Mouse (Mus musculus): Measurements from ENCODE around the gene Slc9a9. TPM values are rescaled to one million over a fixed set of nuclear protein-coding genes. Genes with fewer than 3 reads are reported as not detected.

Gene Slc9a9
- total RNA-seq, 2 experiments from 2014 or later = 2.2 to 2.8 TPM

DNA sequence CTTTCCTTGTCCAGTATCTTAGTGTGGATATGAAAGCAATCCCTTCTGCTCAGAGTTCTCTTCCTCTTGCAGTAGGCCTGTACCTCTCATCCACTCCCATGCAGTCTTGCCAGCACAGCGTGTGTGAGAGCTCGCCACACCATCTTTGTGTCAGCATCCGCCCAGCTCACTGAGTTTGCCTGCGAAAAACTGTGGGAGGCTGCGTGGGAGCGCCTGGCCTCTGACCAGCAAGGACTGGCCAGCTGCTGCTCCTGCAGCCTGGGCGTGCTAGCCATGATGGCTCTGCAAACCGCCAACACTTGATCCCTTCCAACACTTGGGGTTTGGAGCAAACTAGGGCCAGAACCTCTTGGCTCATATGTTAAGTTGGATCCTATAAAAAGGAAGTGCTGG is 11.4 kb downstream of the Slc9a9 start:
- intact Hi-C loops (cut with DNase I) = no loop called here

DNA sequence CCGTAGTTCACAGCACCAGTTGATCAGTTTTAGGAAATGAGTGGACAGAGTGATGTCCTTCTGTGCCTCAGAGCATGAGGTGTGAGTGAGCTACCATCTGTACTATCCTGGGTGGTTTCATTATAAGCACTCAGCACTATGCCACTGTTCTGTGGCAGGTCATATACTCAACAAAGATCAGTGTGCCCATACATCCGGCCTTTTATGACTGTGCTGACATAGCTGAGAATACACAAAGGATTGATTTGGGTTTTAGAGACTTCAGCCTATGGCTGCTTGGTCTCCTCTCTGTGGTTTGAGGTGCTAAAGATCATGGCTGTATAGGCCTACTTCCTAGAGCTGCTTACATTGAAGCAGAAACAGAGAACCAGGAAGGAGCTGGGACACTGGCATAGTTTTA is 12.6 kb downstream of the Slc9a9 start:
- intact Hi-C loops (cut with DNase I) = no loop called here

More for the DNA sequence above, 11.4 kb downstream of the Slc9a9 start:
- DNase-seq = peak; percentile 46 to 56

DNA sequence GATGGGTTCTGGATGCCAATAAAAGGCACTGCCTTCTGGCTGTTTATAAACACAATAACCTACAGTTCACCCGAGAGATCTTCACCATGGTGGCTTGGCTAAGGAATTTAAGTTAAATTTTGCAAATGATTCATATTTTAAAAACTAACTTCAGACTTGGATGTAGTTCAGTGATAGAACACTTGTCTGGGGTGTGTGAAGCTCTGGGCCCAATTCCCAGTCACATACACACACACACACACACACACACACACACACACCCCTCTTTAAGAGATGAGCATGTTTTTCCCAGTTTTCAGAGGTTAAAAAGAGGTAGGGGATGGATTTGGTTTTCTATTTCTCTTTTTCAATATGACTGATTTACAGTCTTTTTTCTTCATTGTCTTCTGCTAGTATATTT is 15.9 kb downstream of the Slc9a9 start:
- no peak for DNase-seq
- intact Hi-C loops (cut with DNase I) = no loop called here

More for the DNA sequence above, 12.6 kb downstream of the Slc9a9 start:
- DNase-seq = no peak

DNA sequence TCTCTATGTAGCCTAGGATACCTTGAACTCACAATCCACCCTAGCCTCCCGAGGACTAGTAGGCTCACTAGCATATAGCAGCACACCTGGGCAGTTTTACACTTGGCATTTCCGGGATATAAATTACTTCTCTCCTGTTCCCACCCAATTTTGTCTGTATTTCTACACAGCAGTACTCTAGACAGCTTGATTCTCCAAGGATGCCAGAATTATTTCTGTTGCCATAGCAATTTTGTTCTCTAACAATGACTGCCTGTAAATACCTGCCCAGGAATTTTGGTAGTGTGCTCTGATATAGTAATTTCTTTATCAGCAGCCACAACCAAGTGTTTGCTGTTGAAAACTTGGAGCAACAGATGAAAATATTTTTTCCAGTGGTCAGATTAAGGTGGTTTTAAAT is 16.7 kb downstream of the Slc9a9 start:
- intact Hi-C loops (cut with DNase I) = no loop called here
- DNase-seq = no peak

DNA sequence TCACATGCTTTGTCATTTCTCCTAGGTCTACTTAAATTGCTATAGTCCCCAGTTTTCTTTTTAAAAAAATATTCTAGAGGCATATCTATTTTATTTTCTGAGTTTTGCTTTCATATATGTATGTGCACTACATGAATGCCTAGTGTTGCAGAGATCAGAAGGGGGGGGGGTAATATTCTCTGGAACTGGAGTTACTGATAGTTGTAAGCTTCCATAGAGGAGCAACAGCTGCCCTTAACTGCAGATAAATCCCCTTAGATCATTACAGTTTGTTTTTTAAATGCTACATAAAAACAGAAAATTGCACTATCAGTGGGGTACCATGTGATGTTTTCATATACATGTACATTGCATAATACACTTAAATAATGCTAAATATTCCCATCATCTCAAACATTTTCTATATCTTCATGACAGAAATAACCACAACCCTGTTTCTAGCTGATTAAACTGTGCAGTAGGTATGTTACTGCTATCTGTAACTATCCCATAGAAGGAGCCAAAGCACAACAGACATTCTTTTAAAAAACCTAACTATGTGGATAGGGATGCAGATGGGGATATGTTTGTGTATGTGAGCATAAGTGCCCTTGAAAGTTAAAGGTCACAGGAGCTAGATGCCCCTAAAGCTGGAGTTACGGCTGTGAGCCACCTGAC is 17.6 kb downstream of the Slc9a9 start:
- intact Hi-C loops (cut with DNase I) = no loop called here
- DNase-seq = no peak

- intact Hi-C loops (cut with DNase I) = no loop called here
- no peak for DNase-seq
Observed at GRCm38 (mm10) chr9:94691311-94692087, 21.8 kb downstream of the Slc9a9 start.

DNA sequence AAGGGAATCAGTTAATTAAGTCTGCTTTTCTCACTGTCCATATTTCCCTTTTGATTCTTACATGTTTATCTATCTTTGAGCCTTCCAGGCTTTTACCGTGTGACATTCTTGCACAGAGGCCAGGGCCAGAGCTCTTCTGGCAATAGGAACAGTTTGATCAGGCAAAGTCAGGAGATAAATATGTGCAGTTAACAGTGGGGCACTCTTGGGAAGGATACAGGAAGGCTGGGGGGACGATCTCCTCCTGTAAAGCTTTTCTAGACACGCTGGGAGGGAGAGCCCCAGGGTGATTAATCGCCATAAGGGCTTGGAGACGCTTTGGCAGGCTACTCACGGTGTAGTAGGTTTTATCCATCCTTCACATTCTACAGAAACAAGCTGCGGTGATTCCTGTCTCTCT is 22.4 kb downstream of the Slc9a9 start:
- intact Hi-C loops (cut with DNase I) = no loop called here
- peak in 1 of 2 experiments; percentile 24 for DNase-seq

GRCm38 (mm10) chr9:94694243-94694642 is 24.5 kb downstream of the Slc9a9 start:
- DNase-seq = no peak
- intact Hi-C loops (cut with DNase I) = no loop called here

GRCm38 (mm10) chr9:94694983-94695382 is 25.3 kb downstream of the Slc9a9 start:
- intact Hi-C loops (cut with DNase I) = no loop called here
- DNase-seq = no peak

DNA sequence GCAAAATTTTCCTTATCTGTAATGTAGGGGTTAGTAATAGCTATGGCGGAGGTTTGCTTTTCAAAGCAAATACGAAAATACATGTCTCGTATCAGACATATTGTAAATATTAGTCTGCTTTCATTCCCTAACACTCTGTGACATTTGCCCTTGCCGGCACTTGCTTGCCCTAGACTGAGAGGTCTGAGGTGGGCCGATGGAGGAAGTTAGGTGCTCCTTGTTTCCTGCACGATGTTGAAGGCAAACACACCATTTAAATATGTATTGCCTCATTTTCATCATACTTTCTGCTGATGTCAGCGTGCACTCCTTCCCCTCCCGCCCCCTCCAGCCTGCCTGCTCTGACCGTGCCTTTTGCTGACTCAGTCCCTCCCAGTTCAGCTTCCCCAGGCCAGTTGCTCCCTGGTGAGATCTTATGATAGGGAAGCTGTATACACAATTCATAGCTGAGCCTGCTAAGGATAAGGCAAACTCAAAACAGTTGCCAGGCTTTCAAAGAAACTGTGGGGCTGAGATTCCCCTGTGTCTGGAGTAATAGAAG is 26.9 kb downstream of the Slc9a9 start:
- intact Hi-C loops (cut with DNase I) = no loop called here
- no peak for DNase-seq

GRCm38 (mm10) chr9:94698175-94698574 is 28.5 kb downstream of the Slc9a9 start:
- intact Hi-C loops (cut with DNase I) = no loop called here
- no peak for DNase-seq

GRCm38 (mm10) chr9:94700549-94700948 is 30.8 kb downstream of the Slc9a9 start:
- peak; percentile 30 to 33 for DNase-seq
- intact Hi-C loops (cut with DNase I) = no loop called here

DNA sequence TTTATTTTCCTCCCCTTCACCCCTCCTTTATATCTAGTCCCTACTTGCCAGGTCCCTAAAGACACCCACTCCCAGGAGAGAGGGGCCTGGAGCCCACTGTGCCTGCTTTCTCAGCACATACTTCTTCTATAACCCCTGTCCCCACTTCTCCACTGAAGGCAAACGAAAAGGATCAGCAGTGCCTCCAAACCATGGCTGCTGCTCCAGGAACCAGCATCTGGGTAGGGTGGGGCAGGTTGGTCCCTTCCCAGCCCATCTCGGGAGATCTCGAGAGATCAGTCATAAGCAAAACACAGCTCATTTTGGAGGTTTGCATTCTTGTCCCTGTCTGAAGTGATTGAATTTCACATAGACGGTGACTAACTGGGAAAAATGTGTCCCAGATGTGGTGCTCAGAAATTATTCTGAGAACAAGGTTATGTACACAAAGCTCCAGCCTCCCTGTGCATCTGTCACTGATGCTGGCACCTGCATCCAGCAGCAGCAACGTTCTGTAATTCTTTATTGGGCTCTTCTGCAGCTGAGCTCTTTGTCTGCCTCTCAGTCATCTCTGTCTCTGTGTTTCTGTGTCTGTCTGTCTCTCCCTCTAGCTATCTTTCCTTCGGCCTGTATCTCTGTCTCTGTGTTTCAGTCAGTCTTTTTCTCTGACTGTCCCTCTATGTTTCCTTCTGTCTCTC is 31.6 kb downstream of the Slc9a9 start:
- intact Hi-C loops (cut with DNase I) = no loop called here
- no peak for DNase-seq

DNA sequence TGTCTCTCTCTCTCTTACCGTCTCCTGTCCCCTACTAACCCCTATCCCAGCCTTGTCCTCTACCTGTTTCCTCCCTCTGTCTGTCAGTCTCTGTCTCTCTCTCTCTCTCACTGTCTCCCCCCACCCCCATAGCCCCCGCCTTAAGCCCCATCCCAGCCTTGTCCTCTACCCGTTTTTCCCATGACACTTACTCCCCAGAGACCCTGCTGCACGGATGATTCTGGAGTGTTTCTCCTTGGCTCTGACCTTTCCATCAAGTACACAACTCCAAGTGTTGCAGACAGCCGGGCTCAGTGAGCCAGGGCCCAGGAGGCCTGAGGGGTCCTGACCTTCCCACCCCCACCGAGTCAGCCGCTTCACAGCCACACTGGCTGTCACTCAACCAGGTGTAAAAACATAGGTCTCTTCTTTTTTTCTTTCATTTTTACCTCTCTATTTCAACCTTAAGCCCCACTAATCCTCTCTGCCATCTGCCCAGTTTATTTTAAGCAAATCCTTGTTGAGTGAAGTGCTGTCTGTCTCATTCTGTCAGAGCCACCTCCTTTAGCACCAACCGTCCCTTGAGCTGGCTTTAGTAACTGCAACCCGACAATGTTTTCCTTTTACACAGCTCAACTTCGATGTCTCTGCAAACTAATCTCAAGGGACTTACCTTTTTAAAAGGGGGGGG is 32.4 kb downstream of the Slc9a9 start:
- intact Hi-C loops (cut with DNase I) = no loop called here
- no peak for DNase-seq

GRCm38 (mm10) chr9:94704986-94705757 is 35.5 kb downstream of the Slc9a9 start:
- intact Hi-C loops (cut with DNase I) = no loop called here
- no peak for DNase-seq

- intact Hi-C loops (cut with DNase I) = no loop called here
- peak in 1 of 2 experiments; percentile 17 for DNase-seq
Observed at GRCm38 (mm10) chr9:94705758-94706026, 36.0 kb downstream of the Slc9a9 start.

- intact Hi-C loops (cut with DNase I) = no loop called here
- DNase-seq = no peak
Observed at GRCm38 (mm10) chr9:94712084-94712483, 42.4 kb downstream of the Slc9a9 start.

- intact Hi-C loops (cut with DNase I) = no loop called here
- DNase-seq = no peak
Observed at GRCm38 (mm10) chr9:94716695-94717094, 47.0 kb downstream of the Slc9a9 start.

DNA sequence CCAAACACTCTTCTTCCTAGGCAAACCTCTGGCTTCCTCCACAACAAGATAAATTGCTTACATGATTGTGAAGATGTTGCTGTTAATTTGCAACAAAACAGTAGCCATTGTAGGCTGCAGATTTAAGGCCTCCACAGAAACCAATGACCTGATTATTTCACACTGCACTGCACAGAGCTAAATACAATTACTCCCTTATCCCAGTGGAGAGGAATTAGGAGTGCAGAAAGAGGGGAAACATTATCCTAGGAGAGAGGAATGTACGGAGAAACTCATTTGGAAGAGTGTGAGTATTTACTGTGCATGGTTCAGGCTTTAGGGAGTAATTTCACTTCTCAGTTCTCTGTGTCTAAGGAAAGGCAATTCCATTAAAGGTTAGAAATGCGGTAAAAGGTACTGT is 53.9 kb downstream of the Slc9a9 start:
- no peak for DNase-seq

GRCm38 (mm10) chr9:94725121-94725520 is 55.4 kb downstream of the Slc9a9 start:
- intact Hi-C loops (cut with DNase I) = loop anchor here (5.0 kb wide), 1 partner anchor 53 kb away; no protein-coding TSS in a partner anchor
- no peak for DNase-seq

More for the DNA sequence above, 53.9 kb downstream of the Slc9a9 start:
- intact Hi-C loops (cut with DNase I) = no loop called here
